Mouse (Mus musculus): ENCODE data around the gene Man2a2.

- TF ChIP-seq CTCF (IDR thresholded peaks at IDR 0.05; ENCODE audit: low read depth) (no peak), EP300 (IDR thresholded peaks at IDR 0.05; ENCODE audit: low read depth) (no peak)
Measured at GRCm38 (mm10) chr7:80365759-80366158, 5.4 kb downstream of the Man2a2 start.

All from heart, postnatal 0 days (tissue).